Mouse (Mus musculus) kidney, adult 2 months (tissue): ENCODE results near the gene Ppm1l.

Source experiments
- CTCF ChIP-seq: fragments of 200-500 bp; conservative IDR thresholded peaks from 2 replicates; pipeline ENCODE4 v1.5.1; 2011; ENCODE audit warnings: low read depth, mild to moderate bottlenecking, control low read depth, low read length, moderate library complexity, mixed read lengths; ENCODE audit not compliant: insufficient read depth, insufficient read length
- POLR2A ChIP-seq: fragments of 200-500 bp; IDR thresholded peaks from one replicate; pipeline ENCODE4 v1.6.1; 2011; ENCODE audit warnings: low read depth, low read length, control low read depth

GRCm38 (mm10) chr3:69358620-69358964, 41.9 kb downstream of the Ppm1l start:
- no peak for TF ChIP-seq CTCF
- TF ChIP-seq POLR2A = no peak
